Mouse (Mus musculus) hindbrain, embryonic 16.5 days (tissue): ENCODE measurements around the gene Axl. TPM values are rescaled to one million over a fixed set of nuclear protein-coding genes. Genes with fewer than 3 reads are reported as not detected.

Experiments used
- ATAC-seq: fragments of 200-750 bp; cut with Nextera tagmentation; 2 replicates; pipeline ENCODE4 v1.8.0; 2017; ENCODE audit warnings: moderate TSS enrichment, moderate library complexity
- H3K27ac ChIP-seq: fragments of 300-500 bp; sonication (generic); 2 replicates; pipeline ENCODE4 v1.5.1; 2014; ENCODE audit warnings: low read depth, mild to moderate bottlenecking, control low read depth, low read length, moderate library complexity
- H3K27me3 ChIP-seq: fragments of 300-500 bp; sonication (generic); replicated peaks from 2 replicates; pipeline ENCODE4 v1.6.1; 2014; ENCODE audit warnings: low read length; ENCODE audit not compliant: control insufficient read depth, insufficient read depth
- H3K36me3 ChIP-seq: fragments of 300-500 bp; sonication (generic); 2 replicates; pipeline ENCODE4 v1.6.1; 2014; ENCODE audit warnings: mild to moderate bottlenecking, low read length, moderate library complexity, mixed read lengths; ENCODE audit not compliant: control insufficient read depth, insufficient read depth
- H3K4me1 ChIP-seq: fragments of 300-500 bp; sonication (generic); 2 replicates; pipeline ENCODE4 v1.6.1; 2014; ENCODE audit warnings: low read depth, low read length; ENCODE audit not compliant: control insufficient read depth, insufficient read depth
- H3K4me2 ChIP-seq: fragments of 300-500 bp; sonication (generic); 2 replicates; pipeline ENCODE4 v1.6.1; 2014; ENCODE audit warnings: mild to moderate bottlenecking, low read length, control low read depth, moderate library complexity
- H3K4me3 ChIP-seq: fragments of 300-500 bp; sonication (generic); 2 replicates; pipeline ENCODE4 v1.5.1; 2014; ENCODE audit warnings: mild to moderate bottlenecking, low read length, control low read depth, moderate library complexity
- H3K9ac ChIP-seq: fragments of 300-500 bp; sonication (generic); 2 replicates; pipeline ENCODE4 v1.6.1; 2014; ENCODE audit warnings: low read depth, mild to moderate bottlenecking, control low read depth, low read length, moderate library complexity
- H3K9me3 ChIP-seq: fragments of 300-500 bp; sonication (generic); 2 replicates; pipeline ENCODE4 v1.6.1; 2014; ENCODE audit warnings: mild to moderate bottlenecking, low read length, moderate library complexity; ENCODE audit not compliant: control insufficient read depth
- WGBS: fragments of 180-500 bp; shearing (Covaris S2); extraction: QIAGEN DNeasy Blood & Tissue Kit; methylation state at CpG from one replicate; pipeline ENCODE4 v1.1.7; 2014; 5-methylcytosine and 5-hydroxymethylcytosine counted together
- microRNA-seq: library from miRNA; unstranded; fragments of <30 nt; microRNA quantifications from one replicate; pipeline ENCODE4, GENCODE M21; 2017
- polyA plus RNA-seq: library from polyadenylated mRNA; unstranded; fragments of >200 nt; fragmentation: Nextera tagmentation; extraction: Ambion mirVana; gene quantifications from 2 replicates; pipeline ENCODE4 v1.2.1, GENCODE M21; 2015

The Axl gene
- polyA plus RNA-seq, 1 experiment from 2014 or later = 18.1 TPM

- WGBS = 27% methylated on average over 7 of the region's 7 CpGs
- H3K9ac ChIP-seq = no peak overlapping the region; the same call in 1 of the 2 replicates
- no peak for ATAC-seq
- H3K27me3 ChIP-seq = no peaks in the 10 kb centered on the region
- peaks cover 9% of the 10 kb centered on the region for H3K4me1 ChIP-seq
- H3K4me3 ChIP-seq = no peak overlapping the region
- H3K36me3 ChIP-seq = peaks cover 32% of the 10 kb centered on the region
- no peak overlapping the region for H3K4me2 ChIP-seq
- H3K27ac ChIP-seq = 0 out of 2 replicates have a peak overlapping the region, but pooled peaks have one; percentile 29
- no peaks in the 10 kb centered on the region for H3K9me3 ChIP-seq
Measured at GRCm38 (mm10) chr7:25711731-25712197, 76.7 kb downstream of the Axl start.

GRCm38 (mm10) chr7:25711165-25711564 is 77.3 kb downstream of the Axl start:
- no peak overlapping the region for H3K27ac ChIP-seq

GRCm38 (mm10) chr7:25710519-25711130 is 77.9 kb downstream of the Axl start:
- Histone ChIP-seq H3K9me3 (no peaks in the 10 kb centered on the region), H3K36me3 (peaks cover 27% of the 10 kb centered on the region), H3K9ac (peak overlapping the region; percentile 28), H3K27ac (no peak overlapping the region), H3K4me3 (no peak overlapping the region), H3K4me2 (peak overlapping the region; percentile 21), H3K27me3 (no peaks in the 10 kb centered on the region), H3K4me1 (peaks cover 9% of the 10 kb centered on the region)
- 0% methylated on average over 4 of the region's 7 CpGs for WGBS
- ATAC-seq = 0 out of 2 replicates have a peak, but pooled peaks have one; percentile 34

More at GRCm38 (mm10) chr7:25711165-25711564, 77.3 kb downstream of the Axl start:
- Histone ChIP-seq H3K27me3 (no peaks in the 10 kb centered on the region), H3K9ac (no peak overlapping the region), H3K4me3 (no peak overlapping the region), H3K9me3 (no peaks in the 10 kb centered on the region), H3K4me2 (no peak overlapping the region), H3K36me3 (peaks cover 32% of the 10 kb centered on the region), H3K4me1 (peaks cover 9% of the 10 kb centered on the region)
- 74% methylated on average over 5 of the region's 5 CpGs for WGBS
- ATAC-seq = no peak

GRCm38 (mm10) chr7:25709961-25710360 is 78.5 kb downstream of the Axl start:
- ATAC-seq = peak; percentile 7; the same call in 1 of the 2 replicates
- no peak overlapping the region for H3K4me3 ChIP-seq
- 9% methylated on average over 12 of the region's 12 CpGs for WGBS
- peak overlapping the region; percentile 28 for H3K9ac ChIP-seq
- H3K27me3 ChIP-seq = no peaks in the 10 kb centered on the region
- peaks cover 9% of the 10 kb centered on the region for H3K4me1 ChIP-seq
- peaks cover 22% of the 10 kb centered on the region for H3K36me3 ChIP-seq
- no peaks in the 10 kb centered on the region for H3K9me3 ChIP-seq
- no peak overlapping the region for H3K27ac ChIP-seq
- H3K4me2 ChIP-seq = peak overlapping the region; percentile 21

DNA sequence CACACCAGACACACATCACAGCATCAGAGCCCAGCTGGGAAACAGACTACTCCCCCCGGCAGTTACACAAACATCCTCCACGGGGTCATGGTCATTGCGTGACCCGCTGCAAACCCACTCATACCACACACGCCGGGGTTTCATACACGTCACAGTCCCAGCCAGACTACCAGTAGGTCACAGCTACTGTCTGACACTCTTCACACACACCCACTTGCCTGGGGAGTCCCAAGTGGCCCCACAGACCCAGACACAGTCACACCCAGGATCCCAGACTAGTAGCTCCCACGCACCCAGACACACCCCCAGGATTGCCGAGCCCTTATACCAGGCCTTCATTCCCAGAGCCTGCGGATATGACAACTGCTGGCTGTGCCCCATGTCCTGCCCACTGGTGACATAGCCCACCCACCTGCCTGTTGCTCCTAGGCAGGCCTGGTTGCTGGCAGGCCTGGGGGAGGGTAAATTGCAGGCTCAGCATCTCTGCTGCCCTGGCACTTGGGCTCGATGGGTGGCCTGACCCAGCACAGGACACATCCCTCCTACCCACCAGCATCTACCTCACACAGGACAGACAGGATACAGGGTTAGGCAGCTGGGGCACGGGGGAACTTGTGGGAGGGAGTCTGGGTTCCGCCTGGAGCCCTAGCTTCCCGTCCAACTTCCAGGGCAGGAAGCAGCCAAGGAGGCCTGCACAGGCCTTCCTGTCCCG is 80.8 kb downstream of the Axl start:
- Histone ChIP-seq H3K27me3 (no peaks in the 10 kb centered on the region), H3K4me2 (no peak overlapping the region; the same call in 1 of the 2 replicates), H3K4me3 (no peak overlapping the region), H3K4me1 (peaks cover 12% of the 10 kb centered on the region), H3K36me3 (peaks cover 5% of the 10 kb centered on the region), H3K27ac (no peak overlapping the region), H3K9me3 (no peaks in the 10 kb centered on the region), H3K9ac (no peak overlapping the region)
- WGBS = 67% methylated on average over 15 of the region's 15 CpGs
- ATAC-seq = no peak

Small RNAs within 50 kb of the gene (microRNA-seq; reads per million reads assigned to microRNA genes)
- gene Gm24865 = not detected

Other genes starting within 250 kb of the Axl start
- 0.05 and 0.16 TPM in 2 replicates for gene Ceacam2, start 248.8 kb downstream of the Axl start, polyA plus RNA-seq
- gene Erich4, start 172.8 kb downstream of the Axl start, polyA plus RNA-seq = not detected in 2 replicates
- 51.4 and 52.0 TPM in 2 replicates for gene Dmac2, start 169.3 kb downstream of the Axl start, polyA plus RNA-seq
- 0.89 and 1.1 TPM in 2 replicates for gene B3gnt8, start 162.1 kb downstream of the Axl start, polyA plus RNA-seq
- 46.8 and 51.8 TPM in 2 replicates for gene Bckdha, start 129.7 kb downstream of the Axl start, polyA plus RNA-seq
- 39.5 and 42.9 TPM in 2 replicates for gene Exosc5, start 129.5 kb downstream of the Axl start, polyA plus RNA-seq
- gene Tmem91, start 113.5 kb downstream of the Axl start, polyA plus RNA-seq = 101 and 129 TPM in 2 replicates
- 48.4 and 49.8 TPM in 2 replicates for gene B9d2, start 107.9 kb downstream of the Axl start, polyA plus RNA-seq
- gene Tgfb1, start 101.7 kb downstream of the Axl start, polyA plus RNA-seq = 0.63 and 1.2 TPM in 2 replicates
- 29.3 and 40.1 TPM in 2 replicates for gene Ccdc97, start 69.6 kb downstream of the Axl start, polyA plus RNA-seq
- 32.3 and 37.6 TPM in 2 replicates for gene Hnrnpul1, start 33.9 kb downstream of the Axl start, polyA plus RNA-seq
- 4.1 and 4.6 TPM in 2 replicates for gene Cyp2s1, start 28.2 kb upstream of the Axl start, polyA plus RNA-seq
- not detected in 2 replicates for gene Cyp2b10, start 108.9 kb upstream of the Axl start, polyA plus RNA-seq